30 mouse cellular contexts compared by ENCODE assay signal in genomic region chr8:128059817-128060216, GRCm38 (mm10).
DNase-seq lines count a peak whose midpoint lies in the region; ATAC-seq and TF ChIP-seq lines count a peak whose summit lies in the region.
"Had no signal": no experiment of that assay in that cellular context is flagged by ENCODE, and none has a peak within 500 bp of the region (broad histone marks: within the 10 kb centered on the region; RNA-seq: fewer than 3 reads in every experiment).

No protein-coding gene starts in this region.

- TF ChIP-seq CTCF in liver, adult 2 months (IDR thresholded peaks at IDR 0.05; ENCODE audit: low read depth, low read length) = no peak

- no peak overlapping the region for H3K4me2 ChIP-seq in heart, embryonic 11.5 days
- no peak overlapping the region for H3K4me2 ChIP-seq in forebrain, embryonic 16.5 days (ENCODE audit: low read length)
- H3K4me2 ChIP-seq: embryonic facial prominence, embryonic 13.5 days; embryonic facial prominence, embryonic 15.5 days; forebrain, embryonic 12.5 days had no signal

- H3K9me3 ChIP-seq in heart, embryonic 11.5 days (replicated peaks; ENCODE audit: control insufficient read depth, low read length) = no peaks in the 10 kb centered on the region
- no peaks in the 10 kb centered on the region for H3K9me3 ChIP-seq in forebrain, embryonic 16.5 days (ENCODE audit: control insufficient read depth, low read length)
- H3K9me3 ChIP-seq: embryonic facial prominence, embryonic 13.5 days; embryonic facial prominence, embryonic 15.5 days; forebrain, embryonic 10.5 days; forebrain, embryonic 12.5 days had no signal

- H3K4me3 ChIP-seq in heart, embryonic 11.5 days (ENCODE audit: low read depth, low read length) = no peak overlapping the region
- no peak overlapping the region for H3K4me3 ChIP-seq in liver, adult 2 months (ENCODE audit: insufficient read depth, low read depth, low read length)
- no peak overlapping the region for H3K4me3 ChIP-seq in forebrain, embryonic 16.5 days (replicated peaks; ENCODE audit: low read length)
- H3K4me3 ChIP-seq: embryonic facial prominence, embryonic 13.5 days; embryonic facial prominence, embryonic 15.5 days; erythroblast, embryonic 14.5 days; forebrain, embryonic 10.5 days; forebrain, embryonic 12.5 days had no signal

- DNase-seq in heart, adult 11 months = peak; percentile 88
- DNase-seq in liver, adult 2 months (ENCODE audit: extremely low read depth, low read depth, low spot score) = peak; percentile 15
- no peak for DNase-seq in liver
- no peak for DNase-seq in frontal cortex, postnatal 14 days (ENCODE audit: low spot score in 2 of 2)
- DNase-seq: adrenal gland, adult 8-10 months; adrenal gland, postnatal 14 days; adrenal gland, postnatal 36 days; B cell, adult 2 months; cerebellum, adult 11-12 months; cerebellum, adult 2 months; cerebellum, adult 9-10 months; cerebellum, postnatal 14 days; cerebellum, postnatal 36 days; embryo, embryonic 11 days; forebrain, postnatal 0 days had no signal

- no peak overlapping the region for H3K27ac ChIP-seq in heart, embryonic 11.5 days (ENCODE audit: low read depth, low read length)
- no peak overlapping the region for H3K27ac ChIP-seq in liver, adult 2 months (replicated peaks; ENCODE audit: insufficient read depth, low read depth, low read length)
- H3K27ac ChIP-seq in forebrain, embryonic 16.5 days (ENCODE audit: low read length) = no peak overlapping the region
- H3K27ac ChIP-seq: embryonic facial prominence, embryonic 13.5 days; embryonic facial prominence, embryonic 15.5 days; forebrain, embryonic 10.5 days; forebrain, embryonic 12.5 days had no signal

- no peaks in the 10 kb centered on the region for H3K36me3 ChIP-seq in heart, embryonic 11.5 days (ENCODE audit: control insufficient read depth, insufficient read depth, low read length)
- H3K36me3 ChIP-seq in liver, adult 2 months (ENCODE audit: control insufficient read depth, insufficient read depth, low read length) = no peaks in the 10 kb centered on the region
- no peaks in the 10 kb centered on the region for H3K36me3 ChIP-seq in forebrain, embryonic 16.5 days (ENCODE audit: control insufficient read depth, insufficient read depth)
- H3K36me3 ChIP-seq: embryonic facial prominence, embryonic 13.5 days; embryonic facial prominence, embryonic 15.5 days; forebrain, embryonic 10.5 days; forebrain, embryonic 12.5 days; G1E had no signal

- ATAC-seq in heart, embryonic 11.5 days (replicated peaks; ENCODE audit: insufficient number of reproducible peaks, low FRiP score, low TSS enrichment) = no peak
- ATAC-seq in granulocyte monocyte progenitor cell, adult 5-6 weeks (replicated peaks; ENCODE audit: poor library complexity, severe bottlenecking) = peak; percentile 33; the same call in 1 of the 2 replicates
- ATAC-seq in megakaryocyte, adult 5-6 weeks (ENCODE audit: poor library complexity, severe bottlenecking) = peak; percentile 53
- no peak for ATAC-seq in forebrain, embryonic 16.5 days
- ATAC-seq: activated CD4-positive, CD25-positive, alpha-beta regulatory T cell, adult 4 months; CD4-positive, CD25-positive, alpha-beta regulatory T cell, adult 4 months; forebrain, embryonic 14.5 days; forebrain, postnatal 0 days; Patski had no signal

- no peaks in the 10 kb centered on the region for H3K79me2 ChIP-seq in liver, adult 2 months (ENCODE audit: control insufficient read depth, insufficient read depth, low read length)

- TF ChIP-seq POLR2A in liver, adult 2 months (IDR thresholded peaks at IDR 0.05; ENCODE audit: extremely low read depth, insufficient read depth, low read length) = no peak

- no peaks in the 10 kb centered on the region for H3K27me3 ChIP-seq in heart, embryonic 11.5 days (ENCODE audit: control insufficient read depth, insufficient read depth, low read length)
- H3K27me3 ChIP-seq in liver, adult 2 months (ENCODE audit: control insufficient read depth, insufficient read depth, low read length) = no peaks in the 10 kb centered on the region; the same call in 1 of the 2 replicates
- H3K27me3 ChIP-seq in forebrain, embryonic 16.5 days (replicated peaks; ENCODE audit: control insufficient read depth, insufficient read depth, low read length) = no peaks in the 10 kb centered on the region
- H3K27me3 ChIP-seq: CH12.LX; embryonic facial prominence, embryonic 13.5 days; embryonic facial prominence, embryonic 15.5 days; forebrain, embryonic 12.5 days; Patski had no signal

- H3K4me1 ChIP-seq in heart, embryonic 11.5 days (ENCODE audit: control insufficient read depth, insufficient read depth, low read length) = no peaks in the 10 kb centered on the region; the same call in 1 of the 2 replicates
- H3K4me1 ChIP-seq in liver, adult 2 months (ENCODE audit: control insufficient read depth, insufficient read depth, low read length) = no peaks in the 10 kb centered on the region
- H3K4me1 ChIP-seq in forebrain, embryonic 16.5 days (replicated peaks; ENCODE audit: control insufficient read depth, insufficient read depth, low read length) = no peaks in the 10 kb centered on the region
- H3K4me1 ChIP-seq: embryonic facial prominence, embryonic 13.5 days; embryonic facial prominence, embryonic 15.5 days; forebrain, embryonic 10.5 days; forebrain, embryonic 12.5 days had no signal

- WGBS in heart, embryonic 11.5 days (ENCODE audit: insufficient replicate concordance) = 90% methylated on average over 3 of the region's 3 CpGs
- WGBS in liver, adult 2 months = 95% methylated on average over 3 of the region's 3 CpGs
- 100% methylated on average over 3 of the region's 3 CpGs for WGBS in forebrain, embryonic 16.5 days

- no peak overlapping the region for H3K9ac ChIP-seq in heart, embryonic 11.5 days (ENCODE audit: low read depth, low read length)
- no peak overlapping the region for H3K9ac ChIP-seq in liver, adult 2 months (ENCODE audit: low read depth, low read length)
- H3K9ac ChIP-seq in forebrain, embryonic 16.5 days (replicated peaks; ENCODE audit: low read depth, low read length) = no peak overlapping the region
- H3K9ac ChIP-seq: embryonic facial prominence, embryonic 13.5 days; embryonic facial prominence, embryonic 15.5 days; forebrain, embryonic 12.5 days; forebrain, postnatal 0 days had no signal

Comparison
In these comparisons a context has a peak if more than half of its experiments do, and no peak if none do; other contexts are left out.
1. DNase-seq: peak in heart, adult 11 months (single experiment) and liver, adult 2 months (single experiment); none in liver (single experiment) and frontal cortex, postnatal 14 days (0 of 2).
2. ATAC-seq: peak in granulocyte monocyte progenitor cell, adult 5-6 weeks (single experiment) and megakaryocyte, adult 5-6 weeks (single experiment); none in heart, embryonic 11.5 days (single experiment) and forebrain, embryonic 16.5 days (single experiment).